Mouse (Mus musculus): ENCODE results near the gene Marc1. TPM values are rescaled to one million over a fixed set of nuclear protein-coding genes. Genes with fewer than 3 reads are reported as not detected.

Gene Marc1
- polyA plus RNA-seq, 2 experiments = 10.3 to 22.6 TPM

DNA sequence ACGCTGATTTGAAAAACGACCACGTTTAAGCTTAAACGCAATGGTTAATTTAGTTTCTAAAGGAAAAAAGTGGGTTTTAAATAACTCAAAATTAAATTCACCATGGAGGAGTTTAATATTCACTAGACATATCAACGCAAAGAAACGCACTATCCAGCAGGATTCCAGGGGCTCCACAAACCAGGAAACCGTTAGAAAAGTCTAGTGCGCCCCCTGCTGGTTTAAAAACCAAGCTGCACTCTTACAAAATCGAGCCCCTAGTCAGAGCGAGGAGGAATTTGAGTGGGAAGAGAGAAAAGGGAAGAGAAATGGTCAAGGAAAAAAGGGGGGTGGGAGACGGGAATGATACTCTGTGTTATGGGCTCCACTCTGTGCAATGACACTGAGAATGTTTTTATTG lies 14.0 kb upstream of the Marc1 start:
- Histone ChIP-seq H3K27me3 (ENCODE audit: control insufficient read depth, insufficient read depth, low read length) (no peaks in the 10 kb centered on the region), H3K4me3 (ENCODE audit: insufficient read depth in 1 of 2, low read depth in 2 of 2, low read length in 2 of 2) (no peak overlapping the region), H3K9me3 (ENCODE audit: control insufficient read depth, low read length) (no peaks in the 10 kb centered on the region), H3K4me2 (ENCODE audit: low read depth) (peak overlapping the region; percentile 49), H3K27ac (no peak overlapping the region), H3K4me1 (replicated peaks; ENCODE audit: control insufficient read depth in 2 of 2, insufficient read depth in 2 of 2, low read length in 1 of 2) (peaks cover 5 to 6% of the 10 kb centered on the region in 2 experiments; a peak in 3 of 4 replicates), H3K36me3 (replicated peaks; ENCODE audit: control insufficient read depth, insufficient read depth, low read depth) (peaks cover 5% of the 10 kb centered on the region), H3K9ac (replicated peaks) (no peak overlapping the region)
- ATAC-seq (ENCODE audit: insufficient read depth) (peak; percentile 36; the same call in 1 of the 2 replicates), DNase-seq (ENCODE audit: low read depth in 3 of 3, low spot score in 3 of 3) (peak in 1 of 3 experiments; percentile 30)
- 24% methylated on average over 11 of the region's 11 CpGs for WGBS (ENCODE audit: insufficient replicate concordance)
- TF ChIP-seq CTCF (IDR thresholded peaks at IDR 0.05; ENCODE audit: low read depth) (peak; percentile 75), EP300 (IDR thresholded peaks at IDR 0.05; ENCODE audit: low read depth) (no peak)

DNA sequence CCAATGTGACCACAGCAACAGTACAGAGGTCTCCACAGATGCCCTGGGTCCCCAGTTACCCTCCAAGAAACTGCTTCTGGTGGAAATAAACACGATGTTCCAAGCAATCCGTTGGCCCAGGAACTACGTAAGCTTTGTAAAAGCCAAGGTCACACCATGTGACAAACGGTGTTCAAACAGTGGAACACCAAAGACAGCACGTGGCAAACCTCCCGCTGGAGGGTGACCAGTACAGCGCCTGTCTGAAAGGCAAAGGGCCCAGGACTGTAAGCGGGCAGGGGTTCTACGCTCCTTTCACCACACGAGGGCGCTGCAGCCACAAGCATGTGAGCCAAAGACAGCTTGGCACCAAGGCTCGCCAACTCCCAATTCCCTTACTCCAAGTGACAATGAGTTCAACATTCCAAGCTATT lies 13.3 kb upstream of the Marc1 start:
- Histone ChIP-seq H3K9ac (replicated peaks) (no peak overlapping the region; the same call in 1 of the 2 replicates), H3K4me2 (ENCODE audit: low read depth) (peak overlapping the region; percentile 49), H3K9me3 (ENCODE audit: control insufficient read depth, low read length) (no peaks in the 10 kb centered on the region), H3K27ac (no peak overlapping the region), H3K36me3 (replicated peaks; ENCODE audit: control insufficient read depth, insufficient read depth, low read depth) (peaks cover 3% of the 10 kb centered on the region), H3K4me1 (replicated peaks; ENCODE audit: control insufficient read depth in 2 of 2, insufficient read depth in 2 of 2, low read length in 1 of 2) (peaks cover 5 to 6% of the 10 kb centered on the region in 2 experiments; a peak in 3 of 4 replicates), H3K4me3 (ENCODE audit: insufficient read depth in 1 of 2, low read depth in 2 of 2, low read length in 2 of 2) (no peak overlapping the region), H3K27me3 (ENCODE audit: control insufficient read depth, insufficient read depth, low read length) (no peaks in the 10 kb centered on the region)
- peak; percentile 59 to 73 (median 70) for DNase-seq (ENCODE audit: low read depth in 3 of 3, low spot score in 3 of 3)
- TF ChIP-seq EP300 (IDR thresholded peaks at IDR 0.05; ENCODE audit: low read depth) (no peak), CTCF (IDR thresholded peaks at IDR 0.05; ENCODE audit: low read depth) (peak; percentile 99)
- WGBS (ENCODE audit: insufficient replicate concordance) = 5% methylated on average over 12 of the region's 12 CpGs
- ATAC-seq (ENCODE audit: insufficient read depth) = peak; percentile 81

DNA sequence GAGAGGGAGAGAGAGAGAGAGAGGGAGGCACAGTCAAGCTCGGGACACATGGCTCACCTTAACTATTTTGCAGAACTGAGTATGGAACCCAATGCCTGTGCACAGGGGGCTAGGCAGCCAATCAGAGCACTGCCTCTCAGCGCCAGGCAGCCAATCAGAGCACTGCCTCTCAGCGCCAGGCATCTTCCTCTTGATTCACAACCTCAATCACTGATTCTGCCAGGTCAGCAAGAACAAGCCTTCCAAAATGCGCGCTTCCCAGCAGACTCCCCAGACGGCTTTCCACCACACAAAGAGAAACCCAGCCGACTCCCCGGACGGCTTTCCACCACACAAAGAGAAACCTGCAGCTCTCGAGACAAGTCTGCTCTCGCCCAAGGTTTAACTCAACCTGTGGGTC lies 11.6 kb upstream of the Marc1 start:
- no peak for TF ChIP-seq EP300 (IDR thresholded peaks at IDR 0.05; ENCODE audit: low read depth)
- no peak for TF ChIP-seq CTCF (IDR thresholded peaks at IDR 0.05; ENCODE audit: low read depth)
- DNase-seq (ENCODE audit: low read depth in 3 of 3, low spot score in 3 of 3) (no peak), ATAC-seq (ENCODE audit: insufficient read depth) (no peak)
- no peak overlapping the region for H3K27ac ChIP-seq
- 68% methylated on average over 11 of the region's 11 CpGs for WGBS (ENCODE audit: insufficient replicate concordance)
- no peaks in the 10 kb centered on the region for H3K9me3 ChIP-seq (ENCODE audit: control insufficient read depth, low read length)
- no peak overlapping the region for H3K4me2 ChIP-seq (ENCODE audit: low read depth)
- no peak overlapping the region for H3K4me3 ChIP-seq (ENCODE audit: insufficient read depth in 1 of 2, low read depth in 2 of 2, low read length in 2 of 2)
- no peaks in the 10 kb centered on the region for H3K27me3 ChIP-seq (ENCODE audit: control insufficient read depth, insufficient read depth, low read length)
- H3K36me3 ChIP-seq (replicated peaks; ENCODE audit: control insufficient read depth, insufficient read depth, low read depth) = peaks cover 9% of the 10 kb centered on the region
- peaks cover 5 to 6% of the 10 kb centered on the region in 2 experiments; a peak in 3 of 4 replicates for H3K4me1 ChIP-seq (replicated peaks; ENCODE audit: control insufficient read depth in 2 of 2, insufficient read depth in 2 of 2, low read length in 1 of 2)
- no peak overlapping the region for H3K9ac ChIP-seq (replicated peaks)

DNA sequence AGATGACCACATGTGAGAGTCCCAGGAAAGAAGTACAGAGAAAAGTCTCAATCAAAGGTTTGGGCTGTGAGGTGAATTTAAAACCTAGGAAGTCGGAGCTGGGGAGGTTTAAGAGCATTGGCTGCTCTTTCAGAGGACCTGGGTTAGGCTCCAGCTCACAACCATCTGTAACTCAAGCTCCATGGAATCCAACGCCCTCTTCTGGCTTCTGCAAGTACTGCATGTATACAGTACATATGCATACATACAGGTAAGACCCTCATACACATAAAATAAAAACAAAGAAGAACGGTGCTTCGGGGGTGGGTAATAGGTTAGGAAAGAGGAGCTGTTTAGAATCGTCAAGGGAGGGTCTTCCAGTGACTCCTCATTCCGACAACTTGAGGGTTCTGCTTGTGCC lies 6.7 kb upstream of the Marc1 start:
- no peak overlapping the region for H3K27ac ChIP-seq
- peak; percentile 50 for TF ChIP-seq CTCF (IDR thresholded peaks at IDR 0.05; ENCODE audit: low read depth)
- TF ChIP-seq EP300 (IDR thresholded peaks at IDR 0.05; ENCODE audit: low read depth) = no peak
- peaks cover 18% of the 10 kb centered on the region for H3K36me3 ChIP-seq (replicated peaks; ENCODE audit: control insufficient read depth, insufficient read depth, low read depth)
- no peak overlapping the region for H3K4me2 ChIP-seq (ENCODE audit: low read depth)
- no peaks in the 10 kb centered on the region for H3K27me3 ChIP-seq (ENCODE audit: control insufficient read depth, insufficient read depth, low read length)
- H3K9me3 ChIP-seq (ENCODE audit: control insufficient read depth, low read length) = no peaks in the 10 kb centered on the region
- no peak for DNase-seq (ENCODE audit: low read depth in 3 of 3, low spot score in 3 of 3)
- ATAC-seq (ENCODE audit: insufficient read depth) = no peak
- 66% methylated on average over 6 of the region's 6 CpGs for WGBS (ENCODE audit: insufficient replicate concordance)
- H3K4me3 ChIP-seq (ENCODE audit: insufficient read depth in 1 of 2, low read depth in 2 of 2, low read length in 2 of 2) = no peak overlapping the region
- H3K4me1 ChIP-seq (replicated peaks; ENCODE audit: control insufficient read depth in 2 of 2, insufficient read depth in 2 of 2, low read length in 1 of 2) = no peaks in the 10 kb centered on the region
- H3K9ac ChIP-seq (replicated peaks) = no peak overlapping the region

DNA sequence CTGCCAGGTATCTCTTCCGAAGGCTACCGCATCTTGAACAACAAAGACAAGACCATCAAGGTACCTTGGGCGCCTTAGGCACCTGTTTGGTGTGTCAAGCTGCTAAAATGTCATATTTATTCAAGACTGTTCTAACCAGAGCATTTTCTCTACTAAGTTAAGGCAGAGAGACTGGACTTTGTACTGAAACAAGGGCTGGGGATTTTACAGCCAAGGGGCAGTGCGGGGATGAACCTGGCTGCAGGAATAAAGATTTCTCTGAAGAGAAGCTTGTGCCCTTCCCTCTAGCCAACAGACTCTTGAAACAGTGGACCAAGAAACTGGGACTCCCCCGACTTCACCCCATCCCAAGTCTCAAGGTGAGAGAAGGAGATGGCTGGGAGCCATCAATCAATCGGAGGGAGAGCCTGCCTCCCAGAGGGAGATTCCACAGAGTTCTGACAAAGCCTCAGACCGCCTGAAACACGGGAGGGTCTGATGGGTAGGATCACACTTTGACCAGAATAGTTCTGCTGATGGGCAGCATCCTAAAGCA lies 670 bp upstream of the Marc1 start:
- Histone ChIP-seq H3K27ac (no peak overlapping the region), H3K4me1 (replicated peaks; ENCODE audit: control insufficient read depth in 2 of 2, insufficient read depth in 2 of 2, low read length in 1 of 2) (peaks cover 3 to 8% of the 10 kb centered on the region in 2 experiments; a peak in 3 of 4 replicates), H3K9ac (replicated peaks) (no peak overlapping the region), H3K36me3 (replicated peaks; ENCODE audit: control insufficient read depth, insufficient read depth, low read depth) (peaks cover 4% of the 10 kb centered on the region; the same call in 1 of the 2 replicates), H3K27me3 (ENCODE audit: control insufficient read depth, insufficient read depth, low read length) (peaks cover 5% of the 10 kb centered on the region), H3K4me2 (ENCODE audit: low read depth) (peak overlapping the region; percentile 18; the same call in 1 of the 2 replicates), H3K4me3 (ENCODE audit: insufficient read depth in 1 of 2, low read depth in 2 of 2, low read length in 2 of 2) (no peak overlapping the region), H3K9me3 (ENCODE audit: control insufficient read depth, low read length) (no peaks in the 10 kb centered on the region)
- TF ChIP-seq EP300 (IDR thresholded peaks at IDR 0.05; ENCODE audit: low read depth) (no peak), CTCF (IDR thresholded peaks at IDR 0.05; ENCODE audit: low read depth) (no peak)
- ATAC-seq (ENCODE audit: insufficient read depth) = no peak
- 63% methylated on average over 8 of the region's 8 CpGs for WGBS (ENCODE audit: insufficient replicate concordance)
- DNase-seq (ENCODE audit: low read depth in 3 of 3, low spot score in 3 of 3) = no peak
